Mouse (Mus musculus): ENCODE data around the gene Cobll1.

GRCm38 (mm10) chr2:65262251-65262650 lies 23.0 kb upstream of the Cobll1 start:
- TF ChIP-seq CTCF (IDR thresholded peaks at IDR 0.05; ENCODE audit: control insufficient read depth, insufficient read depth, low read length) = no peak
- TF ChIP-seq POLR2A (IDR thresholded peaks at IDR 0.05; ENCODE audit: borderline replicate concordance, control insufficient read depth, low read depth, low read length) = no peak

Data from bone marrow, adult 2 months (tissue).